Mouse (Mus musculus) G1E (cell line): ENCODE data around the gene Stac3.

Experiments used
- CTCF ChIP-seq: IDR thresholded peaks from 2 replicates; pipeline ENCODE4 v1.5.1; 2012; ENCODE audit warnings: low read depth, low read length, inconsistent platforms, mixed read lengths
- GATA1 ChIP-seq: IDR thresholded peaks from 2 replicates; pipeline ENCODE4 v1.6.1; 2012; ENCODE audit warnings: borderline replicate concordance, low read length, inconsistent platforms, mixed read lengths
- GATA2 ChIP-seq: IDR thresholded peaks from 2 replicates; pipeline ENCODE4 v1.6.1; 2012; ENCODE audit warnings: low read depth, low read length, inconsistent platforms, borderline replicate concordance
- POLR2AphosphoS5 ChIP-seq: IDR thresholded peaks from 2 replicates; pipeline ENCODE4 v1.6.1; 2012; ENCODE audit warnings: low read depth, low read length, inconsistent platforms; ENCODE audit not compliant: insufficient replicate concordance

GRCm38 (mm10) chr10:127479131-127479530 is 22.4 kb upstream of the Stac3 start:
- TF ChIP-seq CTCF (no peak), POLR2AphosphoS5 (no peak), GATA1 (no peak), GATA2 (no peak)
